Mouse (Mus musculus): ENCODE results near the gene Abca7. TPM values are rescaled to one million over a fixed set of nuclear protein-coding genes. Genes with fewer than 3 reads are reported as not detected.

Abca7 gene
- polyA plus RNA-seq, 1 experiment from 2014 or later = 2.6 TPM

DNA sequence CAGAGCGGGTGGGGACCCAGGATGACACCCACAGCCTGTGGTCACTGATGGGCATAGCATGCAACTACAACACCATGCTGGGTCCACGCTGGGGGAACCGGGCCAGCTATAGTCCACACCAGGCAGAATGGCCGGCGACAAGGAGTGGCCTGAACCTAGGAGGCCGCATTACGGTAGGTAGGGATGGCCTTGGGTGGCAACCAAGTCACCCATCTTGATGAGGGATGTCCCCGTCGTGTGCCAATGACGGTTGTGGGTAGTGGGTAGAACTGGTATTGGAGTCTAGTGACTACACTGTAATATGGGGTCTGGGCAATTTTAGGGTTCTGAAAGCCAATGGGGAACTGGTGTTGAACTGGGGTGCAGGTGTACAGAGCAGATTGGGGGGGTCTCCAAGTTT is 20.6 kb downstream of the Abca7 start:
- Histone ChIP-seq H3K36me3 (peaks cover 1% of the 10 kb centered on the region; the same call in 1 of the 2 replicates), H3K9ac (no peak overlapping the region), H3K27ac (no peak overlapping the region), H3K9me3 (no peaks in the 10 kb centered on the region), H3K4me1 (peaks cover 19% of the 10 kb centered on the region), H3K4me3 (no peak overlapping the region), H3K27me3 (peaks cover 60% of the 10 kb centered on the region), H3K4me2 (replicated peaks) (no peak overlapping the region)
- WGBS = 90% methylated on average over 10 of the region's 10 CpGs
- ATAC-seq (ENCODE audit: insufficient number of reproducible peaks, insufficient read depth, low FRiP score, low TSS enrichment) = no peak

DNA sequence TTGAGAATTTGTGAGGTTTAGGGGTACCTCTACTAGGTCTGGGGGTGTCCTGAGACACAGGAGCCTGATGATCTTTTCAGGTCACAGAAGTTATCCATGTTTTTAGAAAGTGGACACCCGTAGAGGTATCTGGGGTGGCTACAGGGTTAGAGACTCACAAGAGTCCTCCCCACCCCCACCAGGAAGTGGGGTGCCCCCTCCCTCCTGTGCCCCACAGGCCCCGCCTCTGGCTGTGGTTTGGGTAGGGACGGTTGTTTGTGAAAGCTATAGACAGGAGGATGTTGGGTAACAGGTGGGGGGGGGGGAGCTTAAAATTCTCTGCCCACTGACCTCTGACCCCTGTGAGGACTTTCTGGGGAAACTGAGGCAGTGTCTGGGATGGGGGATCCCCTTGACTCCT is 21.1 kb downstream of the Abca7 start:
- no peaks in the 10 kb centered on the region for H3K9me3 ChIP-seq
- no peak overlapping the region for H3K27ac ChIP-seq
- H3K4me3 ChIP-seq = no peak overlapping the region
- no peak overlapping the region for H3K4me2 ChIP-seq (replicated peaks)
- no peak overlapping the region for H3K9ac ChIP-seq
- H3K27me3 ChIP-seq = peaks cover 56% of the 10 kb centered on the region
- no peak for ATAC-seq (ENCODE audit: insufficient number of reproducible peaks, insufficient read depth, low FRiP score, low TSS enrichment)
- no peaks in the 10 kb centered on the region for H3K36me3 ChIP-seq
- peaks cover 19% of the 10 kb centered on the region for H3K4me1 ChIP-seq
- 81% methylated on average over 3 of the region's 3 CpGs for WGBS

DNA sequence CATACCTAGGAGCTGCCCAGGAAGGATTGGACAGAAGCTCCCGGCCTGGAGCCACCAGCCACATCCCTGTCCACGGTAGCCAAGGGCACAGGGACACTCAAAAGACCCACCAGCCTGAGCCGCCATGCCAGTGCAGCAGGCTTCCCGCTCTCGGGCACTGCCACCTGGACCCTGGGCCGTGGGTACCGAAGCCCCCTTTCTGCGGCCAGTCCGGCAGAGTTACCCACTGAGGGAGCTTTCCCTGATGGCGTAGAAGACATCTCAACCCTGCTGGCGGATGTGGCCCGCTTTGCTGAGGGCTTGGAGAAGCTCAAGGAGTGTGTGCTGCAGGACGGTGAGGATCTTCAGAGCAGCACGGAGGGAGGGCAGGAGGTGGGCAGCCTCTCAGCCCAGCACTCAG is 21.5 kb downstream of the Abca7 start:
- Histone ChIP-seq H3K27ac (no peak overlapping the region), H3K4me3 (no peak overlapping the region), H3K4me2 (replicated peaks) (no peak overlapping the region), H3K4me1 (peaks cover 19% of the 10 kb centered on the region), H3K36me3 (no peaks in the 10 kb centered on the region), H3K9ac (no peak overlapping the region), H3K9me3 (no peaks in the 10 kb centered on the region), H3K27me3 (peaks cover 53% of the 10 kb centered on the region)
- WGBS = 83% methylated on average over 14 of the region's 14 CpGs
- ATAC-seq (ENCODE audit: insufficient number of reproducible peaks, insufficient read depth, low FRiP score, low TSS enrichment) = no peak

DNA sequence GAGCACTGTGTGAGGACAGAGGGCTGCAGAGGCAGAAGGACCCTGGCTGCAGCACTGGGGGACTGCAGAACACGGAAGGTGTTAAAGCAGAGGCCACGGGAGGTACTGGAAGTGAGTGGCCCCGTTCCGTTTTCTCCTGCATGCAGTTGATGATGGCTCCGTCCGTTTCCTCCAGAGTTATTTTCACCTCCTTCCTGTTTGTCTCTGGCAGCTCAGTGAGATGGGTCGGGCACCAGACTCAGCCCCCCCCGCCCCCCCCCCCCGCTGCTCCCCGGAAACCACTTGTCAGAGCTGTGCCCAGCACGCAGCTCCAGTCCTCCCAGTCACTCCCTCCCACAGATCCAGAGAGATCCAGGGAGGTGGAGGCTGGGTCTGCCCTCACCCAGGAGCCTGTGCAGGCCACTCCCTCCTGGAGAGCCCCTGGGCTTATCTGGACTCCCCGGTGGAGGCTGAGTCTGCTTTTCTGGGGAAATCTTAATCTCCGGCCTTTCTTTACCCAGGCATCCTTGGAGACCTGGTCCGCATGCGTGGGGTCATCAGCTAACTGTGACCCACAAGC is 22.5 kb downstream of the Abca7 start:
- H3K4me2 ChIP-seq (replicated peaks) = peak overlapping the region; percentile 28
- 6% methylated on average over 10 of the region's 15 CpGs for WGBS
- H3K27me3 ChIP-seq = peaks cover 43% of the 10 kb centered on the region
- no peak overlapping the region for H3K27ac ChIP-seq
- ATAC-seq (ENCODE audit: insufficient number of reproducible peaks, insufficient read depth, low FRiP score, low TSS enrichment) = 0 out of 2 replicates have a peak, but pooled peaks have one; percentile 8
- H3K9ac ChIP-seq = peak overlapping the region; percentile 17; the same call in 1 of the 2 replicates
- H3K4me3 ChIP-seq = no peak overlapping the region
- H3K9me3 ChIP-seq = no peaks in the 10 kb centered on the region
- H3K36me3 ChIP-seq = no peaks in the 10 kb centered on the region
- peaks cover 19% of the 10 kb centered on the region for H3K4me1 ChIP-seq

DNA sequence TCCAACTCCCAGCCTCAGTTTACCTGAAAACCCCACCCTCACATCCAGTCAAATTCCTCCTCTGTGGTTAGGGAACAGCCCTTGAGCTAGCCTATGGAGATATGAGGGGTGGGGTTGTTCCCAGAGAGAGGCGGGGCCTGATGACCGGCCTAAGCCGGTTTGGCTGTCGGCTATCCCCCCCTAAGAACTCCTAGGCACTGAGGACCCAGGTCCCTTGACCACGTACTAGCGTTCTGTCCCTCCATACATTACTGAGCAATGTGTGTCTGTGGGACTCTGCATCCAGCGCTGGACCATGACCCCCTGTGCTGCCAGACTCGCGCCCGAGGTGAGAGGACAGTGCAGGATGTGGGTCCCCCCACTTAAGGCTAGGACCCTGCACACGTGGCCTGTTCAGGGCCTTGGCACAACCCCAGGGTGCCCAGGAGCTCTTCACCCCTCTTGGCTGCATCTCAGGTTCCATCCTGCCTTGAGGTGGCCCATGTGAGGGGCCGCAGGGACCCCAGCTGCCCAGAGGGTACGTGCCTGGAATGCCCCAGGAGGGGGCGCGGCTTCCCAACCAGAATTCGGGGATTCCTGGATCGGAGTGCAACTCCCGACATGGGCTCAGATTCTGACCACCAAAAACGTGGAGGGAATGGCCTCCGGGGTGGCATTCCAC is 23.3 kb downstream of the Abca7 start:
- Histone ChIP-seq H3K9me3 (no peaks in the 10 kb centered on the region), H3K9ac (peak overlapping the region; percentile 15), H3K27me3 (peaks cover 35% of the 10 kb centered on the region), H3K4me1 (peaks cover 19% of the 10 kb centered on the region), H3K4me3 (peak overlapping the region; percentile 8), H3K4me2 (replicated peaks) (peak overlapping the region; percentile 28), H3K27ac (no peak overlapping the region), H3K36me3 (no peaks in the 10 kb centered on the region)
- WGBS = 6% methylated on average over 20 of the region's 20 CpGs
- peak; percentile 45 for ATAC-seq (ENCODE audit: insufficient number of reproducible peaks, insufficient read depth, low FRiP score, low TSS enrichment)

DNA sequence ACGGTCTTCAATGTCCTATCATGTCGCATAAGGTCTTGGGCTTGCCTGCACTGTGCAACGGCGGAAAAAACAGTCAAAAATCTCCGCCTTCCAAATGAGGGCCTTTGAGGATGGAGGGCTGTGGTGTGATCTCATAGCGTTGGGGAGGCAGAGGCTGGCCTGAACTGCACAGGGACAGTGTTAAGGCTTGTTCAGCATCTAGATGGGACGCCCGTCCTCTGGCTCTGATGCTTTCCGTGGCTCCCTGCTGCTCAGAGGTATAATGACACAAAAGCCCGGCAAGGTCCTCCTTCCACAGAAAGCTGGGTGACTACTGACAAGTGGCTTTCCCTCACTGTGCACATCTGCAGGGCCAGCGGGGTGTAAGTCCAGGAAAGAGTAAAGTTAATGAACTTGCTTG is 23.9 kb downstream of the Abca7 start:
- peak overlapping the region; percentile 28 for H3K4me2 ChIP-seq (replicated peaks)
- H3K4me1 ChIP-seq = peaks cover 19% of the 10 kb centered on the region
- no peak overlapping the region for H3K27ac ChIP-seq
- H3K27me3 ChIP-seq = peaks cover 29% of the 10 kb centered on the region
- H3K9me3 ChIP-seq = no peaks in the 10 kb centered on the region
- peak overlapping the region; percentile 15 for H3K9ac ChIP-seq
- no peak for ATAC-seq (ENCODE audit: insufficient number of reproducible peaks, insufficient read depth, low FRiP score, low TSS enrichment)
- H3K4me3 ChIP-seq = peak overlapping the region; percentile 8
- H3K36me3 ChIP-seq = no peaks in the 10 kb centered on the region
- 20% methylated on average over 11 of the region's 11 CpGs for WGBS

DNA sequence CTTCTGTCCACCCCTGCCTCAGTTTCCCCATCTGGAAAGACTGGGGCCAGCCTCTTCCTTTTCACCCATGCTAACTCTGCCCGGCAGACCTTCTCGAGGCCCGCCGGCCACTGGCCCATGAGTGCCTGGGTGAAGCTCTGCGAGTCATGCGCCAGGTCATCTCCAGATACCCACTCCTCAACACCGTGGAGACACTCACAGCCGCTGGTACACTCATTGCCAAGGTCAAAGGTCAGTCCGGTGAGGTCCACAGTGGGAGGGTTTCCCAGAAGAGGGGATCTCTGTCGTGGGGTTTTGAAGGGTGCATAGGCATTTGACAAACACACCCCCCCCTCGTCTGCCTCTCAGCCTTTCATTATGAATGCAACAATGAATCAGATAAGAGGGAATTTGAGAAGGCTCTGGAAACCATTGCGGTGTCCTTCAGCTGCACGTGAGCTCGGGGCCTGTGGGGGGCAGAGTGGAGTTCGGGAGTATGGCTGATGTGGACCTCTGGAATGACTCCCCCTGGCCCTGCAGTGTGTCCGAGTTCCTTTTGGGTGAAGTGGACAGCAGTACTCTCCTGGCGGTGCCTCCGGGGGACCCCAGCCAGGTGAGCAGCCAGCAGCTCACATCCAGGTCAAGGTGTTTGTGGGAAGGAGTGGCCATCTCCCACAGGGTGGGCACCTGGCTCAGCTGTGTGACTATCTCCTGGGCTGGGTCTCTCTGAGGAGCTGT is 24.5 kb downstream of the Abca7 start:
- Histone ChIP-seq H3K27me3 (peaks cover 23% of the 10 kb centered on the region), H3K4me2 (replicated peaks) (peak overlapping the region; percentile 28; the same call in 1 of the 2 replicates), H3K4me3 (0 out of 2 replicates have a peak overlapping the region, but pooled peaks have one; percentile 8), H3K9ac (no peak overlapping the region), H3K4me1 (peaks cover 19% of the 10 kb centered on the region), H3K36me3 (no peaks in the 10 kb centered on the region), H3K27ac (no peak overlapping the region), H3K9me3 (no peaks in the 10 kb centered on the region)
- 84% methylated on average over 18 of the region's 18 CpGs for WGBS
- no peak for ATAC-seq (ENCODE audit: insufficient number of reproducible peaks, insufficient read depth, low FRiP score, low TSS enrichment)

DNA sequence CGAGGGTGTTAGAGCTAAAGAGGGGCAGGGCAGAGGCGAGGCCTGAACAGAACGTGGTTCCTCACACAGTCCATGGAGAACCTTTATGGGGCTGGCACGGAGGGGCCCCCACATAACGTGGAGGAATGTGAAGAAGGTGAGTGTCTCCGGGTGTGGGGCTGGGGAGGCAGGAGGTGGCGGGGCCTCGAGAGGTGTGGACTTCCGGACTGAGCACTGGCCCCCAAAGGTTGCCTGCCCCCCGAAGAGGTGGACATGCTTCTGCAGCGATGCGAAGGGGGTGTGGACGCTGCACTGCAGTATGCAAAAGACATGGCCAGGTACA is 25.0 kb downstream of the Abca7 start:
- ATAC-seq (ENCODE audit: insufficient number of reproducible peaks, insufficient read depth, low FRiP score, low TSS enrichment) = no peak
- Histone ChIP-seq H3K27me3 (peaks cover 18% of the 10 kb centered on the region), H3K4me2 (replicated peaks) (no peak overlapping the region), H3K36me3 (no peaks in the 10 kb centered on the region), H3K9ac (no peak overlapping the region), H3K4me1 (peaks cover 19% of the 10 kb centered on the region), H3K4me3 (no peak overlapping the region), H3K9me3 (no peaks in the 10 kb centered on the region), H3K27ac (no peak overlapping the region)
- 90% methylated on average over 13 of the region's 13 CpGs for WGBS

DNA sequence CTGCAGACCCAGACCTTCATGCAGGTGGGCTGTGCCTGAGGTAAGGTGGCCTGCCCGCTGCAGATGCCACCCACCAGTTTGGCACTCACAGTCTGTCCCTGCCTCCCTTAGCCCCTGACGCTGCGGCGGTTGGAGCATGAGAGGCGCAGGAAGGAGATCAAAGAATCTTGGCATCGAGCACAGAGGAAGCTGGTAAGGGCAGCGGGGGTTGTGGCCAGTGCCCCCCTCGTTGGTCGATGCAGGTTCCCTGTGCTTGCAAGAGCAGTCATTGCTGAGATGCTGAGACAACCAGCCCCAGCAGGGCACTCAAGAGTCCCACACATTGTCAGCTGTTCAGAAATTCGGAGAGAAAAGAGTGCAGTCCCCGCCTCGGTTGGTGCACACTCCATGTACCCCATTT is 25.9 kb downstream of the Abca7 start:
- WGBS = 87% methylated on average over 12 of the region's 12 CpGs
- no peaks in the 10 kb centered on the region for H3K36me3 ChIP-seq

DNA sequence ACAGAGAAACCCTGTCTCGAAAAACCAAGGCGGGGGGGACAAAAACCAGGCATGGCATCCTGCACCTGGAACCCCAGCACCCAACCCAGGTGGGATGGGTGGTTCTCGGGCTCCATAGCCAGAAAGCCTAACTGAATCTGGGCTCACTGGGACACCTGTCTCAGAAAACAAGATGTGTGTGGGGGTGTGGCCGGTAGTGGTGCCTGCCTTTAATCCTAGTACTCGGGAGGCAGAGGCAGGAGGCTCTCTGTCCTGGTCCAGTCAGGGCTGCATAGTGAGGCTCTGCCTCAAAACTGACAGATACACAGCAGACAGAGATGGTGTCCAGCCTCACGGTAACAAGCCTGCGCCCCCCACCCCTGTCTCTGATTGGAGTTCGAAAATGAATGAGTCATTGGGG is 26.5 kb downstream of the Abca7 start:
- no peak for ATAC-seq (ENCODE audit: insufficient number of reproducible peaks, insufficient read depth, low FRiP score, low TSS enrichment)
- H3K9ac ChIP-seq = no peak overlapping the region
- WGBS = 98% methylated on average over 8 of the region's 8 CpGs
- peaks cover 19% of the 10 kb centered on the region for H3K4me1 ChIP-seq
- H3K27me3 ChIP-seq = peaks cover 9% of the 10 kb centered on the region
- no peak overlapping the region for H3K4me3 ChIP-seq
- no peaks in the 10 kb centered on the region for H3K9me3 ChIP-seq
- H3K36me3 ChIP-seq = no peaks in the 10 kb centered on the region
- no peak overlapping the region for H3K4me2 ChIP-seq (replicated peaks)
- no peak overlapping the region for H3K27ac ChIP-seq

More for the DNA sequence above, 25.9 kb downstream of the Abca7 start:
- Histone ChIP-seq H3K4me2 (replicated peaks) (no peak overlapping the region), H3K27me3 (peaks cover 11% of the 10 kb centered on the region), H3K4me1 (peaks cover 19% of the 10 kb centered on the region), H3K9me3 (no peaks in the 10 kb centered on the region), H3K4me3 (no peak overlapping the region), H3K9ac (no peak overlapping the region), H3K27ac (no peak overlapping the region)
- ATAC-seq (ENCODE audit: insufficient number of reproducible peaks, insufficient read depth, low FRiP score, low TSS enrichment) = no peak

DNA sequence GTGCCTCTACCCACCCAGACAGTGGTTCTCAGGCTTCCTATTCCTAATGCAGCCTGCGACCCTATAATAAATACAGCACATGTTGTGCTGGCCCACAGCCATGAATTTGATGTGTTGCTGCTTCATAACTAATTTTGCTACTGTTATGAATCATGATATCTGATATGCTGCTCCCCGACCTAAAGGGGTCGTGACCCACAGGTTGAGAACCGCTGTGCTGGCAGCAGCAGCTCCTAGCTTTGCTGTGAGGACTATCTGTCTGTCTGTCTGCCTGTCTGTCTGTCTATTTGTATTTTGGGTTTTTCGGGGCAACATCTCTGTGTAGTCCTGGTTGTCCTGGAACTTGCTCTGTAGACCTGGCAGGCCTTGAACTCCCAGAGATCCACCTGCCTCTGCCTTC is 27.5 kb downstream of the Abca7 start:
- Histone ChIP-seq H3K9me3 (no peaks in the 10 kb centered on the region), H3K27me3 (peaks cover 7% of the 10 kb centered on the region; the same call in 1 of the 2 replicates), H3K4me3 (no peak overlapping the region), H3K36me3 (no peaks in the 10 kb centered on the region), H3K4me1 (peaks cover 16% of the 10 kb centered on the region), H3K4me2 (replicated peaks) (no peak overlapping the region), H3K9ac (no peak overlapping the region), H3K27ac (no peak overlapping the region)
- 88% methylated on average over 5 of the region's 5 CpGs for WGBS
- ATAC-seq (ENCODE audit: insufficient number of reproducible peaks, insufficient read depth, low FRiP score, low TSS enrichment) = no peak

Measured in embryonic facial prominence, embryonic 12.5 days (tissue).